ENCODE assay signal across 11 mouse cellular contexts in genomic region chr11:97815736-97816135, GRCm38 (mm10). TPM values are rescaled to one million over a fixed set of nuclear protein-coding genes. Genes with fewer than 3 reads are reported as not detected.
DNase-seq lines count a peak whose midpoint lies in the region; ATAC-seq and TF ChIP-seq lines count a peak whose summit lies in the region.
"Had no signal": no experiment of that assay in that cellular context is flagged by ENCODE, and none has a peak within 500 bp of the region (broad histone marks: within the 10 kb centered on the region; RNA-seq: fewer than 3 reads in every experiment).

No protein-coding gene starts in this region.

- no peak overlapping the region for H3K4me2 ChIP-seq in heart, embryonic 15.5 days
- no peak overlapping the region for H3K4me2 ChIP-seq in embryonic facial prominence, embryonic 14.5 days (ENCODE audit: low read depth, low read length)

- H3K36me3 ChIP-seq in heart, embryonic 15.5 days: peaks cover 22% of the 10 kb centered on the region
- peaks cover 14% of the 10 kb centered on the region; the same call in 1 of the 2 replicates for H3K36me3 ChIP-seq in ES-Bruce4 (ENCODE audit: control insufficient read depth, insufficient read depth, low read length, poor library complexity, severe bottlenecking)
- peaks cover 45% of the 10 kb centered on the region for H3K36me3 ChIP-seq in embryonic facial prominence, embryonic 14.5 days (ENCODE audit: control insufficient read depth, insufficient read depth, low read length)

- H3K4me1 ChIP-seq in heart, embryonic 15.5 days (replicated peaks): peaks cover 90% of the 10 kb centered on the region
- H3K4me1 ChIP-seq in ES-Bruce4 (ENCODE audit: control insufficient read depth, insufficient read depth, low read length): peaks cover 27% of the 10 kb centered on the region
- H3K4me1 ChIP-seq in embryonic facial prominence, embryonic 14.5 days (ENCODE audit: control insufficient read depth, insufficient read depth, low read length): peaks cover 46% of the 10 kb centered on the region

- no peak overlapping the region for H3K4me3 ChIP-seq in heart, embryonic 15.5 days
- no peak overlapping the region for H3K4me3 ChIP-seq in ES-Bruce4 (ENCODE audit: low read depth, low read length)
- no peak overlapping the region for H3K4me3 ChIP-seq in embryonic facial prominence, embryonic 14.5 days (ENCODE audit: low read depth, low read length)
- H3K4me3 ChIP-seq: left cerebral cortex, adult 2 months had no signal

- peak overlapping the region; percentile 19; the same call in 1 of the 2 replicates for H3K27ac ChIP-seq in heart, embryonic 15.5 days
- H3K27ac ChIP-seq in ES-Bruce4 (ENCODE audit: insufficient read depth, low read length): peak overlapping the region; percentile 55
- peak overlapping the region; percentile 16; the same call in 1 of the 2 replicates for H3K27ac ChIP-seq in embryonic facial prominence, embryonic 14.5 days (replicated peaks; ENCODE audit: low read depth, low read length)
- H3K27ac ChIP-seq: left cerebral cortex, adult 2 months had no signal

- no peaks in the 10 kb centered on the region for H3K9me3 ChIP-seq in heart, embryonic 15.5 days (replicated peaks)
- no peaks in the 10 kb centered on the region for H3K9me3 ChIP-seq in ES-Bruce4 (replicated peaks; ENCODE audit: control insufficient read depth, insufficient read depth, low read length, poor library complexity, severe bottlenecking)
- no peaks in the 10 kb centered on the region for H3K9me3 ChIP-seq in embryonic facial prominence, embryonic 14.5 days (ENCODE audit: control insufficient read depth, low read length)

- no peaks in the 10 kb centered on the region for H3K27me3 ChIP-seq in heart, embryonic 15.5 days
- no peaks in the 10 kb centered on the region for H3K27me3 ChIP-seq in ES-Bruce4 (ENCODE audit: control insufficient read depth, insufficient read depth, low read length, poor library complexity, severe bottlenecking)
- no peaks in the 10 kb centered on the region for H3K27me3 ChIP-seq in embryonic facial prominence, embryonic 14.5 days (replicated peaks; ENCODE audit: control insufficient read depth, insufficient read depth, low read length)

- 0 out of 2 replicates have a peak, but pooled peaks have one; percentile 42 for TF ChIP-seq EP300 in ES-Bruce4 (IDR thresholded peaks at IDR 0.05; ENCODE audit: insufficient read depth, low read depth, low read length)

- TF ChIP-seq CTCF in ES-Bruce4 (IDR thresholded peaks at IDR 0.05; ENCODE audit: low read depth, low read length): no peak

- WGBS in heart, embryonic 15.5 days: 70% methylated on average over 11 of the region's 11 CpGs
- 53% methylated on average over 11 of the region's 11 CpGs for whole genome bisulfite sequencing in embryonic facial prominence, embryonic 14.5 days

- no peak for ATAC-seq in heart, embryonic 15.5 days (replicated peaks; ENCODE audit: insufficient number of reproducible peaks, insufficient read depth, low FRiP score, low read depth)
- ATAC-seq in embryonic facial prominence, embryonic 14.5 days (ENCODE audit: low read depth): no peak
- ATAC-seq in megakaryocyte progenitor cell, adult 5-6 weeks (replicated peaks; ENCODE audit: poor library complexity): peak; percentile 72

- H3K9ac ChIP-seq in heart, embryonic 15.5 days: no peak overlapping the region
- H3K9ac ChIP-seq in ES-Bruce4 (ENCODE audit: low read depth, poor library complexity, severe bottlenecking): peak overlapping the region; percentile 26; the same call in 1 of the 2 replicates
- no peak overlapping the region for H3K9ac ChIP-seq in embryonic facial prominence, embryonic 14.5 days (ENCODE audit: low read depth, low read length)

- DNase-seq in heart, postnatal 4 days: no peak
- no peak for DNase-seq in embryonic facial prominence, embryonic 14.5 days (ENCODE audit: low spot score)
- DNase-seq in right cerebral cortex, adult 2 months (ENCODE audit: low spot score in 2 of 2): no peak
- no peak for DNase-seq in testis, postnatal 10 days (ENCODE audit: low spot score)
- DNase-seq in Muller cell, postnatal 12 days (ENCODE audit: inconsistent ontology term): no peak
- DNase-seq: gastrocnemius, postnatal 36 days had no signal

- TF ChIP-seq POLR2A in ES-Bruce4 (IDR thresholded peaks at IDR 0.05; ENCODE audit: insufficient read depth, low read length): no peak

RNA-seq across cellular contexts. Expression of gene Lasp1, which starts 16.9 kb away (rescaled TPM):
- 40.3 and 65.5 TPM in 2 replicates for polyA plus RNA-seq in heart, embryonic 15.5 days (2015; fragmentation: Nextera tagmentation; extraction: Ambion mirVana)
- total RNA-seq in heart, postnatal 4 days (2021): 10 to 100 TPM; 73.3 to 74.4 TPM
- polyA plus RNA-seq in ES-Bruce4 (2011; ENCODE audit: insufficient read depth, insufficient read length, low read depth, missing spikeins): 228 and 231 TPM in 2 replicates
- polyA plus RNA-seq in embryonic facial prominence, embryonic 14.5 days (2014; fragmentation: Nextera tagmentation; extraction: Ambion mirVana): 88.6 and 96.3 TPM in 2 replicates
- total RNA-seq in megakaryocyte progenitor cell, adult 5-6 weeks (2015): 40.1 and 47.2 TPM in 2 replicates
- 139 and 201 TPM in 2 replicates for total RNA-seq in megakaryocyte progenitor cell, adult 5-6 weeks (2017)

RNA-seq across cellular contexts. Expression of gene B230217C12Rik, which starts 24.8 kb away (rescaled TPM):
- polyA plus RNA-seq in heart, embryonic 15.5 days (2015; fragmentation: Nextera tagmentation; extraction: Ambion mirVana): 2.9 and 3.4 TPM in 2 replicates
- total RNA-seq in heart, postnatal 4 days (2021): under 1 TPM; 0.77 to 0.79 TPM
- 2.8 and 3.4 TPM in 2 replicates for polyA plus RNA-seq in ES-Bruce4 (2011; ENCODE audit: insufficient read depth, insufficient read length, low read depth, missing spikeins)
- polyA plus RNA-seq in embryonic facial prominence, embryonic 14.5 days (2014; fragmentation: Nextera tagmentation; extraction: Ambion mirVana): 7.0 and 7.5 TPM in 2 replicates
- 2.1 and 3.8 TPM in 2 replicates for total RNA-seq in megakaryocyte progenitor cell, adult 5-6 weeks (2015)
- total RNA-seq in megakaryocyte progenitor cell, adult 5-6 weeks (2017): 0.17 TPM in 2 replicates

RNA-seq across cellular contexts. Expression of gene Rpl23, which starts 33.5 kb away (rescaled TPM):
- 286 and 399 TPM in 2 replicates for polyA plus RNA-seq in heart, embryonic 15.5 days (2015; fragmentation: Nextera tagmentation; extraction: Ambion mirVana)
- 100 to 1,000 TPM; 738 to 764 TPM for total RNA-seq in heart, postnatal 4 days (2021)
- 777 and 842 TPM in 2 replicates for polyA plus RNA-seq in ES-Bruce4 (2011; ENCODE audit: insufficient read depth, insufficient read length, low read depth, missing spikeins)
- polyA plus RNA-seq in embryonic facial prominence, embryonic 14.5 days (2014; fragmentation: Nextera tagmentation; extraction: Ambion mirVana): 712 and 810 TPM in 2 replicates
- 1,765 and 1,897 TPM in 2 replicates for total RNA-seq in megakaryocyte progenitor cell, adult 5-6 weeks (2015)
- 1,416 and 1,747 TPM in 2 replicates for total RNA-seq in megakaryocyte progenitor cell, adult 5-6 weeks (2017)

RNA-seq across cellular contexts. Expression of gene 1700001P01Rik, which starts 40.0 kb away (rescaled TPM):
- 0.21 and 0.32 TPM in 2 replicates for polyA plus RNA-seq in heart, embryonic 15.5 days (2015; fragmentation: Nextera tagmentation; extraction: Ambion mirVana)
- under 1 TPM in 1 of 2 experiments, not detected in 1; 0.45 TPM for total RNA-seq in heart, postnatal 4 days (2021)
- 0.99 TPM in 1 of 2 replicates, not detected in the other for polyA plus RNA-seq in ES-Bruce4 (2011; ENCODE audit: insufficient read depth, insufficient read length, low read depth, missing spikeins)
- not detected in 2 replicates for polyA plus RNA-seq in embryonic facial prominence, embryonic 14.5 days (2014; fragmentation: Nextera tagmentation; extraction: Ambion mirVana)
- 0.64 TPM in 1 of 2 replicates, not detected in the other for total RNA-seq in megakaryocyte progenitor cell, adult 5-6 weeks (2015)
- total RNA-seq in megakaryocyte progenitor cell, adult 5-6 weeks (2017): 0.30 TPM in 1 of 2 replicates, not detected in the other
- total RNA-seq: gastrocnemius, postnatal 36 days; megakaryocyte-erythroid progenitor cell, adult 5-6 weeks had no signal

RNA-seq across cellular contexts. Expression of gene Cwc25, which starts 49.4 kb away (rescaled TPM):
- 9.5 and 10.5 TPM in 2 replicates for polyA plus RNA-seq in heart, embryonic 15.5 days (2015; fragmentation: Nextera tagmentation; extraction: Ambion mirVana)
- total RNA-seq in heart, postnatal 4 days (2021): 10 to 100 TPM; 10.8 to 11.7 TPM
- polyA plus RNA-seq in ES-Bruce4 (2011; ENCODE audit: insufficient read depth, insufficient read length, low read depth, missing spikeins): 14.5 and 16.9 TPM in 2 replicates
- 10.3 and 11.8 TPM in 2 replicates for polyA plus RNA-seq in embryonic facial prominence, embryonic 14.5 days (2014; fragmentation: Nextera tagmentation; extraction: Ambion mirVana)
- total RNA-seq in megakaryocyte progenitor cell, adult 5-6 weeks (2015): 8.8 and 9.3 TPM in 2 replicates
- 16.7 and 19.2 TPM in 2 replicates for total RNA-seq in megakaryocyte progenitor cell, adult 5-6 weeks (2017)
